Mouse (Mus musculus) lung, embryonic 15.5 days (tissue): ENCODE measurements at regions not wholly inside any gene's neighbourhood (a gene's known extent, or its start where the extent isn't known, plus 50 kb on each side); places are given as distances from the start of the nearest gene placed in this dataset.
A peak's percentile ranks its signal among the peaks of the same experiment; 100 is the strongest.

Experiments used
- ATAC-seq: fragments of 200-750 bp; cut with Nextera tagmentation; 2 replicates; pipeline ENCODE4 v1.8.0; 2017; ENCODE audit warnings: moderate number of reproducible peaks, borderline replicate concordance; ENCODE audit not compliant: low FRiP score, low TSS enrichment; ENCODE audit errors: extremely low read depth
- H3K27ac ChIP-seq: fragments of 300-500 bp; sonication (generic); 2 replicates; pipeline ENCODE4 v1.5.1; 2015; ENCODE audit warnings: moderate library complexity, mild to moderate bottlenecking, inconsistent platforms
- H3K27me3 ChIP-seq: fragments of 300-500 bp; sonication (generic); 2 replicates; pipeline ENCODE4 v1.6.1; 2015; ENCODE audit warnings: inconsistent platforms
- H3K36me3 ChIP-seq: fragments of 300-500 bp; sonication (generic); 2 replicates; pipeline ENCODE4 v1.6.1; 2015; ENCODE audit warnings: inconsistent platforms
- H3K4me1 ChIP-seq: fragments of 300-500 bp; sonication (generic); 2 replicates; pipeline ENCODE4 v1.6.1; 2015; ENCODE audit warnings: inconsistent platforms
- H3K4me2 ChIP-seq: fragments of 300-500 bp; sonication (generic); 2 replicates; pipeline ENCODE4 v1.6.1; 2015; ENCODE audit warnings: inconsistent platforms, mild to moderate bottlenecking, moderate library complexity
- H3K4me3 ChIP-seq: fragments of 300-500 bp; sonication (generic); 2 replicates; pipeline ENCODE4 v1.5.1; 2015; ENCODE audit warnings: mild to moderate bottlenecking, inconsistent platforms
- H3K9ac ChIP-seq: fragments of 300-500 bp; sonication (generic); 2 replicates; pipeline ENCODE4 v1.6.1; 2015; ENCODE audit warnings: inconsistent platforms
- H3K9me3 ChIP-seq: fragments of 300-500 bp; sonication (generic); 2 replicates; pipeline ENCODE4 v1.6.1; 2016; ENCODE audit warnings: inconsistent platforms
- WGBS: fragments of 180-500 bp; shearing (Covaris S2); methylation state at CpG from one replicate; pipeline ENCODE4 v1.1.7; 2015; 5-methylcytosine and 5-hydroxymethylcytosine counted together

DNA sequence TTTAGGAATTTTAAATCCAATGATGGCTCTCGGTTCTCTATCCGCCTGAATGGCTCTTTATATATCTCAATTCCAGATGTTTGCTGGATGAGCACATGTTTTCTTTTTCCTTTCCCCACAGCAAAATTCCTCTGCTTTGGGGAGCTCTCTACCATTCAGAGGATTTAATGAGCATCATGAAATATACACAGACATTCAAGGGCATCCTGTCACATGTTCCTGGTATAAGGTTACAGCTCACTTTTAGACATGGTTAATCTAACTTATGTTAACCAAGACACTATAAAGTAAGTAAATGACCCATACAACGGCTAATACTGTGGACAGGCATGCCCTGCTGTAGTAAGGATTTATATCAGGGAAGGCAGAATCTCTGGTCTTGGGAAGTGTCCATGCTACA lies 106.9 kb upstream of the Igsf10 start:
- Histone ChIP-seq H3K9me3 (no peaks in the 10 kb centered on the region), H3K27me3 (no peaks in the 10 kb centered on the region), H3K9ac (no peak overlapping the region), H3K36me3 (no peaks in the 10 kb centered on the region), H3K27ac (no peak overlapping the region), H3K4me2 (no peak overlapping the region), H3K4me1 (no peaks in the 10 kb centered on the region), H3K4me3 (no peak overlapping the region)
- WGBS, result 46% methylated on average over 3 of the region's 3 CpGs
- ATAC-seq, result no peak

DNA sequence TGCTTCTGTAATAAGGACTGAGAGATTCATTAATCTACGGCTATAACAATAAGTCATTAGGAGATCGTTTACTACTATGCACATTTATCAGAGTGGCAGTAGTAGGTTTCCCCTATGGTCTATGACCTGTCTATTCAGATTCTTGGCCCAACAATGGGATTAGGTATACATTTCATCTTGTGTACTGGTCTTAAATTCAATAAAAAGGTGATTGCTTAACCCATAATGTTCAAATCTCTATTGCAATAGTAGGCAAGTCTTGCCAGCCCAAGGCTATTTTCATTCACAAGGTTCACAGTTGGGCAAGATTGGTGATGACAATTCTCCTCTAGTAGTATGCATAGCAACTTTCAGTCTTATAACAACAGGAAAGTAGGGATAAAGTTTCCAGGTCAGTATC lies 79.4 kb upstream of the Igsf10 start:
- H3K9ac ChIP-seq, result no peak overlapping the region
- no peaks in the 10 kb centered on the region for H3K9me3 ChIP-seq
- no peak overlapping the region for H3K4me2 ChIP-seq
- no peak overlapping the region for H3K4me3 ChIP-seq
- H3K27ac ChIP-seq, result no peak overlapping the region
- no peaks in the 10 kb centered on the region for H3K27me3 ChIP-seq
- WGBS, result 93% methylated on average over 2 of the region's 2 CpGs
- no peaks in the 10 kb centered on the region for H3K36me3 ChIP-seq
- H3K4me1 ChIP-seq, result no peaks in the 10 kb centered on the region
- no peak for ATAC-seq

- no peaks in the 10 kb centered on the region for H3K4me1 ChIP-seq
- no peak for ATAC-seq
- no peak overlapping the region for H3K27ac ChIP-seq
- WGBS, result 44% methylated on average over 1 of the region's 1 CpGs
- H3K9me3 ChIP-seq, result no peaks in the 10 kb centered on the region
- no peak overlapping the region for H3K4me2 ChIP-seq
- H3K9ac ChIP-seq, result no peak overlapping the region
- no peaks in the 10 kb centered on the region for H3K27me3 ChIP-seq
- H3K4me3 ChIP-seq, result no peak overlapping the region
- H3K36me3 ChIP-seq, result no peaks in the 10 kb centered on the region
Measured at GRCm38 (mm10) chr3:59409131-59409530, 64.9 kb upstream of the Igsf10 start.

- Histone ChIP-seq H3K9ac (no peak overlapping the region), H3K36me3 (no peaks in the 10 kb centered on the region), H3K4me1 (no peaks in the 10 kb centered on the region), H3K4me3 (no peak overlapping the region), H3K9me3 (no peaks in the 10 kb centered on the region), H3K27ac (no peak overlapping the region), H3K4me2 (no peak overlapping the region), H3K27me3 (no peaks in the 10 kb centered on the region)
- 79% methylated on average over 3 of the region's 3 CpGs for WGBS
- ATAC-seq, result no peak
Measured at GRCm38 (mm10) chr3:59406035-59406434, 61.8 kb upstream of the Igsf10 start.

DNA sequence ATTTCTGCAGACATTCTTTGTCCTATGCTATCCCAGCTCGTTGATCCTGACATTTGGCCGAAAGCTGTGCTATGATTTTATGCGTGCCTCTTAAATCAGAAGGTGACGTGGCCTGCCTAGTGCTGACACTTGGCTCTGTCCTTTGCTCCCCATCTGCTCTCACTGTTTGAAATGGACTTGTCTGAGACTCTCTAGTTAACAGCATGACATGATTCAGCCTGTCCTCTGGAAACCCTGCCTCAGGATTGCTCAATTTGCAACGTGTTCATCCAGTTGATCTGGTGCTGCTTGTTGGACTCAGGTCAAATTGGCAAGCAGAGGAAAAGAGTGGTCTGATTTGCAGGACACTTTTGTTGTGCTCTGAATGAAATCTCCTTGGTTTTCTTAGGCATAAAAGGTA lies 57.7 kb upstream of the Igsf10 start:
- H3K4me2 ChIP-seq, result no peak overlapping the region
- no peak overlapping the region for H3K9ac ChIP-seq
- peak; percentile 98 for ATAC-seq
- peak overlapping the region; percentile 63; the same call in 1 of the 2 replicates for H3K27ac ChIP-seq
- 0 out of 2 replicates have a peak, but pooled peaks cover 3% of the 10 kb centered on the region for H3K4me1 ChIP-seq
- H3K27me3 ChIP-seq, result no peaks in the 10 kb centered on the region
- WGBS, result 37% methylated on average over 5 of the region's 5 CpGs
- no peaks in the 10 kb centered on the region for H3K36me3 ChIP-seq
- no peaks in the 10 kb centered on the region for H3K9me3 ChIP-seq
- no peak overlapping the region for H3K4me3 ChIP-seq

DNA sequence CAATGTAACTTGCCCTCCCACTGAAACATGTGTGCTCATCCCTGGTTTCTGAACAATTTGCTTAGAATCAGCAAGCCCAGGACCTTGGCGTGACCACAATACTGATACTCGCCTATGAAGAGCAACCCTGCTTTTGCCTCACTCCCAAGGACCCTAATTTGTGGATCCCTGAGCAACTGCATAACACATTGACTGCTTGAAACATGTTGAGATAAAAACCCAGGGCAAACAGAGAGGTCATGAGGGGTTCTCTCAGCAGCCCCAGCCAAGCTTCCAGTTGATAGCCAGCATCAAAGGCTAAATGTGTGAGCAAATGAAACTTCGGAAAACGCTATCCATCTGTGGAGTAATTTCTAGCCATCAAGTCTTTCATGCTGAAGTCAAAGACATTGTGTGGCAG lies 57.2 kb upstream of the Igsf10 start:
- Histone ChIP-seq H3K9ac (no peak overlapping the region), H3K4me2 (no peak overlapping the region), H3K4me3 (no peak overlapping the region), H3K4me1 (0 out of 2 replicates have a peak, but pooled peaks cover 3% of the 10 kb centered on the region), H3K36me3 (no peaks in the 10 kb centered on the region), H3K9me3 (no peaks in the 10 kb centered on the region), H3K27ac (peak overlapping the region; percentile 63), H3K27me3 (no peaks in the 10 kb centered on the region)
- peak; percentile 70 for ATAC-seq
- WGBS, result 54% methylated on average over 4 of the region's 4 CpGs
